Mouse (Mus musculus) lung, postnatal 14 days (tissue): ENCODE results near the gene Mnd1.
A peak's percentile ranks its signal among the peaks of the same experiment; 100 is the strongest.

Source experiments
- DNase-seq: peaks from one replicate; pipeline ENCODE4 v3.0.0; 2021

Mnd1 gene

GRCm38 (mm10) chr3:84039646-84040475 lies 115.7 kb downstream of the Mnd1 start, which contains the start of gene Tmem131l:
TSS of gene Tmem131l (minus strand) at chr3:84040175.
- peak; percentile 84 for DNase-seq

- peak; percentile 59 for DNase-seq
Measured at GRCm38 (mm10) chr3:84038981-84039645, 116.5 kb downstream of the Mnd1 start.

DNA sequence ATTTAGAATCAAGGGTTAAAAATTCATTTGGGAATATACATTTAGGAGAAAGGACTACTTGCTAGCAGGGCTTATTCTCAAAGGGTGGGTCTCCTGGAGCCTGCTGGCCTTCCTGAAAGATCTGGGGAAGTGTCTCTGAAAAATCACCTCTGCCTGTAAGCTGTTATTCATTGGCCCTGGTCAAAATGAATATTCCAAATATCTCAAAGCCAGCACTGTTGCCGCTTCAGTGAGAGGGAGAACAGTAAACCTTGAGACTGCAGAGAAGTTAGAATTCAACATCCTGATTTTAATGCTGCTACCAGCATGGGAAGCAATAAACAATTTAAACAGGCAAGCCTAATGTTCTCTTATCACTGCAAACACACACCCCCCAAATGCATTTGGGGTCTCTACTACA lies 117.5 kb downstream of the Mnd1 start:
- DNase-seq = no peak
